In the genomic region with DNA sequence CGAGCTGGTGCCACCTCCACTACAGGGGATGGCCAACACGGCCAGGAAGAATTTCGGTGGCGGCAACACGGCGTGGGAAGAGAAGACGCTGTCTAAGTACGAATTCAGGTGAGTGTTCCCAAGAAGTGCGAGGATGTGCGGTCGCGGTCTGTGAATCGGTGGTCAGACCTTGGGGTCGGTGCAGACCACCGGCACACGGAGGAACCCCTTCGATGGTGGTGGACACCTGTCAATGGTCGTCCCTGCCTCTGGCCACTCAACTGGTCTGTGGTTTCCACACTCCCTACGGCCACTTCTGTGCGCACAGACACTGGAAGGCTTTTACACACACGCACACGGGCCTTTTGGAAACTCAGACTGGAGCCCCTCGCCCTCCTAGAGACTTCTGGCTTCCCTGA, we compare ENCODE assay signal across 9 mouse cellular contexts. TPM values are rescaled to one million over a fixed set of nuclear protein-coding genes. Genes with fewer than 3 reads are reported as not detected.
A peak's percentile ranks its signal among the peaks of the same experiment; 100 is the strongest.
DNase-seq lines count a peak whose midpoint lies in the region; ATAC-seq and TF ChIP-seq lines count a peak whose summit lies in the region.
"Had no signal": no experiment of that assay in that cellular context is flagged by ENCODE, and none has a peak within 500 bp of the region (broad histone marks: within the 10 kb centered on the region; RNA-seq: fewer than 3 reads in every experiment).

No protein-coding gene starts in this region.

- WGBS in heart, embryonic 14.5 days = under 1% methylated on average over 23 of the region's 23 CpGs
- under 1% methylated on average over 23 of the region's 23 CpGs for WGBS in forebrain, embryonic 15.5 days
- WGBS in liver, embryonic 16.5 days (ENCODE audit: insufficient replicate concordance) = under 1% methylated on average over 23 of the region's 23 CpGs

- H3K36me3 ChIP-seq in heart, embryonic 14.5 days (ENCODE audit: control insufficient read depth, insufficient read depth, low read length) = peaks cover 56% of the 10 kb centered on the region
- no peaks in the 10 kb centered on the region; the same call in 1 of the 2 replicates for H3K36me3 ChIP-seq in ES-Bruce4 (ENCODE audit: control insufficient read depth, insufficient read depth, low read length, poor library complexity, severe bottlenecking)
- H3K36me3 ChIP-seq in forebrain, embryonic 15.5 days = peaks cover 35% of the 10 kb centered on the region
- peaks cover 11% of the 10 kb centered on the region for H3K36me3 ChIP-seq in liver, embryonic 16.5 days (ENCODE audit: control insufficient read depth, insufficient read depth)

- no peak for TF ChIP-seq CTCF in ES-Bruce4 (IDR thresholded peaks at IDR 0.05; ENCODE audit: low read depth, low read length)

- no peaks in the 10 kb centered on the region for H3K9me3 ChIP-seq in heart, embryonic 14.5 days (ENCODE audit: control insufficient read depth, low read length)
- H3K9me3 ChIP-seq in ES-Bruce4 (replicated peaks; ENCODE audit: control insufficient read depth, insufficient read depth, low read length, poor library complexity, severe bottlenecking) = no peaks in the 10 kb centered on the region
- no peaks in the 10 kb centered on the region for H3K9me3 ChIP-seq in forebrain, embryonic 15.5 days
- H3K9me3 ChIP-seq in liver, embryonic 16.5 days (replicated peaks; ENCODE audit: control insufficient read depth, low read length) = no peaks in the 10 kb centered on the region

- TF ChIP-seq EP300 in ES-Bruce4 (IDR thresholded peaks at IDR 0.05; ENCODE audit: insufficient read depth, low read depth, low read length) = no peak

- no peaks in the 10 kb centered on the region for H3K27me3 ChIP-seq in heart, embryonic 14.5 days (ENCODE audit: control insufficient read depth, insufficient read depth, low read length)
- H3K27me3 ChIP-seq in ES-Bruce4 (ENCODE audit: control insufficient read depth, insufficient read depth, low read length, poor library complexity, severe bottlenecking) = no peaks in the 10 kb centered on the region
- H3K27me3 ChIP-seq in forebrain, embryonic 15.5 days = no peaks in the 10 kb centered on the region
- no peaks in the 10 kb centered on the region for H3K27me3 ChIP-seq in liver, embryonic 16.5 days (ENCODE audit: control insufficient read depth, insufficient read depth, low read depth, low read length)
- H3K27me3 ChIP-seq: Patski had no signal

- DNase-seq in heart, adult 8-10 months (ENCODE audit: low spot score) = no peak
- no peak for DNase-seq in retina, embryonic 14.5 days (ENCODE audit: low spot score)
- DNase-seq in gastrocnemius, postnatal 25 days = no peak
- no peak for DNase-seq in cerebellum, postnatal 25 days

- peak overlapping the region; percentile 79 for H3K4me2 ChIP-seq in heart, embryonic 14.5 days (ENCODE audit: low read length)
- H3K4me2 ChIP-seq in forebrain, embryonic 15.5 days (replicated peaks) = peak overlapping the region; percentile 77
- H3K4me2 ChIP-seq in liver, embryonic 16.5 days (ENCODE audit: low read depth, low read length) = peak overlapping the region; percentile 96

- H3K27ac ChIP-seq in heart, embryonic 14.5 days (replicated peaks in 1 of 2; ENCODE audit: control insufficient read depth in 1 of 2, insufficient read depth in 1 of 2, low read depth in 2 of 2, low read length in 2 of 2) = no peak overlapping the region
- H3K27ac ChIP-seq in ES-Bruce4 (ENCODE audit: insufficient read depth, low read length) = no peak overlapping the region
- H3K27ac ChIP-seq in forebrain, embryonic 15.5 days (replicated peaks) = peak overlapping the region; percentile 53
- H3K27ac ChIP-seq in liver, embryonic 16.5 days (ENCODE audit: low read length) = no peak overlapping the region

- peaks cover 8 to 17% of the 10 kb centered on the region in 2 experiments for H3K4me1 ChIP-seq in heart, embryonic 14.5 days (ENCODE audit: control insufficient read depth in 2 of 2, insufficient read depth in 2 of 2, low read length in 2 of 2)
- no peaks in the 10 kb centered on the region for H3K4me1 ChIP-seq in ES-Bruce4 (ENCODE audit: control insufficient read depth, insufficient read depth, low read length)
- peaks cover 28% of the 10 kb centered on the region for H3K4me1 ChIP-seq in forebrain, embryonic 15.5 days
- H3K4me1 ChIP-seq in liver, embryonic 16.5 days (ENCODE audit: control insufficient read depth, low read depth, low read length) = peaks cover 16% of the 10 kb centered on the region

- peak overlapping the region; percentile 89 for H3K9ac ChIP-seq in heart, embryonic 14.5 days (ENCODE audit: low read length)
- peak overlapping the region; percentile 72 for H3K9ac ChIP-seq in ES-Bruce4 (ENCODE audit: low read depth, poor library complexity, severe bottlenecking)
- H3K9ac ChIP-seq in forebrain, embryonic 15.5 days (replicated peaks) = peak overlapping the region; percentile 74
- peak overlapping the region; percentile 90 for H3K9ac ChIP-seq in liver, embryonic 16.5 days (ENCODE audit: low read depth, low read length)

- peak overlapping the region; percentile 89 to 92 for H3K4me3 ChIP-seq in heart, embryonic 14.5 days (ENCODE audit: control insufficient read depth in 1 of 2, insufficient read depth in 1 of 2, low read depth in 1 of 2, low read length in 2 of 2)
- peak overlapping the region; percentile 80 for H3K4me3 ChIP-seq in ES-Bruce4 (ENCODE audit: low read depth, low read length)
- H3K4me3 ChIP-seq in forebrain, embryonic 15.5 days = peak overlapping the region; percentile 86
- peak overlapping the region; percentile 92 for H3K4me3 ChIP-seq in liver, embryonic 16.5 days (ENCODE audit: low read depth, low read length)

- no peak for ATAC-seq in heart, embryonic 14.5 days (ENCODE audit: insufficient number of reproducible peaks, insufficient read depth, low FRiP score, low read depth)
- no peak for ATAC-seq in forebrain, embryonic 15.5 days (replicated peaks)
- no peak for ATAC-seq in liver, embryonic 16.5 days (ENCODE audit: low read depth)

- TF ChIP-seq POLR2A in ES-Bruce4 (IDR thresholded peaks at IDR 0.05; ENCODE audit: insufficient read depth, low read length) = no peak

RNA-seq across cellular contexts. Expression of gene Creld2, which starts 0.5 kb away (rescaled TPM):
- 46.3 and 53.1 TPM in 2 replicates for polyA plus RNA-seq in heart, embryonic 14.5 days (2014; fragmentation: Nextera tagmentation; extraction: Ambion mirVana)
- 10 to 100 TPM; 17.2 to 28.0 (median 21.1) TPM for total RNA-seq in heart, adult 8-10 months (2022)
- 39.2 and 40.2 TPM in 2 replicates for polyA plus RNA-seq in ES-Bruce4 (2011; ENCODE audit: insufficient read depth, insufficient read length, low read depth, missing spikeins)
- 58.5 and 59.5 TPM in 2 replicates for polyA plus RNA-seq in forebrain, embryonic 15.5 days (2015; fragmentation: Nextera tagmentation; extraction: Ambion mirVana)
- 39.7 TPM in 2 replicates for polyA plus RNA-seq in liver, embryonic 16.5 days (2015; fragmentation: Nextera tagmentation; extraction: Ambion mirVana)
- total RNA-seq in gastrocnemius, postnatal 25 days (2021) = 1 to 10 TPM; 9.8 to 9.9 TPM

RNA-seq across cellular contexts. Expression of gene Alg12, which starts 0.8 kb away (rescaled TPM):
- polyA plus RNA-seq in heart, embryonic 14.5 days (2014; fragmentation: Nextera tagmentation; extraction: Ambion mirVana) = 9.9 and 10.9 TPM in 2 replicates
- total RNA-seq in heart, adult 8-10 months (2022) = 10 to 100 TPM in 2 of 4 experiments, 1 to 10 TPM in 2; 7.4 to 10.3 (median 9.9) TPM
- polyA plus RNA-seq in ES-Bruce4 (2011; ENCODE audit: insufficient read depth, insufficient read length, low read depth, missing spikeins) = 10.0 and 13.2 TPM in 2 replicates
- polyA plus RNA-seq in forebrain, embryonic 15.5 days (2015; fragmentation: Nextera tagmentation; extraction: Ambion mirVana) = 7.8 and 8.5 TPM in 2 replicates
- 5.5 and 6.0 TPM in 2 replicates for polyA plus RNA-seq in liver, embryonic 16.5 days (2015; fragmentation: Nextera tagmentation; extraction: Ambion mirVana)
- total RNA-seq in gastrocnemius, postnatal 25 days (2021) = 1 to 10 TPM; 3.5 to 5.2 TPM

RNA-seq across cellular contexts. Expression of gene Pim3, which starts 42.1 kb away (rescaled TPM):
- 42.3 and 47.1 TPM in 2 replicates for polyA plus RNA-seq in heart, embryonic 14.5 days (2014; fragmentation: Nextera tagmentation; extraction: Ambion mirVana)
- 100 to 1,000 TPM in 1 of 4 experiments, 10 to 100 TPM in 3; 70.8 to 183 (median 86.1) TPM for total RNA-seq in heart, adult 8-10 months (2022)
- polyA plus RNA-seq in ES-Bruce4 (2011; ENCODE audit: insufficient read depth, insufficient read length, low read depth, missing spikeins) = 128 and 136 TPM in 2 replicates
- polyA plus RNA-seq in forebrain, embryonic 15.5 days (2015; fragmentation: Nextera tagmentation; extraction: Ambion mirVana) = 69.1 and 70.7 TPM in 2 replicates
- polyA plus RNA-seq in liver, embryonic 16.5 days (2015; fragmentation: Nextera tagmentation; extraction: Ambion mirVana) = 23.9 and 33.8 TPM in 2 replicates
- total RNA-seq in gastrocnemius, postnatal 25 days (2021) = 10 to 100 TPM; 20.6 to 22.2 TPM
